Mouse (Mus musculus) midbrain, postnatal 0 days (tissue): ENCODE measurements around the gene Runx1. TPM values are rescaled to one million over a fixed set of nuclear protein-coding genes. Genes with fewer than 3 reads are reported as not detected.

Experiments
- ATAC-seq: fragments of 200-750 bp; cut with Nextera tagmentation; 2 replicates; pipeline ENCODE4 v1.8.0; 2017; ENCODE audit warnings: moderate number of reproducible peaks, mild to moderate bottlenecking, moderate TSS enrichment, moderate library complexity; ENCODE audit not compliant: low FRiP score
- DNase-seq: peaks from one replicate; pipeline ENCODE4 v3.0.0-alpha.2; 2015; ENCODE audit warnings: low spot score
- H3K27ac ChIP-seq: fragments of 300-500 bp; sonication (generic); 2 replicates; pipeline ENCODE4 v1.5.1; 2014; ENCODE audit warnings: low read depth, mild to moderate bottlenecking, low read length, mixed read lengths
- H3K27me3 ChIP-seq: fragments of 300-500 bp; sonication (generic); 2 replicates; pipeline ENCODE4 v1.6.1; 2014; ENCODE audit warnings: low read length, control low read depth, mixed read lengths; ENCODE audit not compliant: insufficient read depth
- H3K36me3 ChIP-seq: fragments of 300-500 bp; sonication (generic); 2 replicates; pipeline ENCODE4 v1.6.1; 2014; ENCODE audit warnings: low read length, control low read depth, mixed read lengths; ENCODE audit not compliant: insufficient read depth
- H3K4me1 ChIP-seq: fragments of 300-500 bp; sonication (generic); 2 replicates; pipeline ENCODE4 v1.6.1; 2014; ENCODE audit warnings: mild to moderate bottlenecking, control low read depth, antibody characterized with exemption, low read length, mixed read lengths; ENCODE audit not compliant: insufficient read depth
- H3K4me2 ChIP-seq: fragments of 300-500 bp; sonication (generic); 2 replicates; pipeline ENCODE4 v1.6.1; 2014; ENCODE audit warnings: low read depth, mild to moderate bottlenecking, low read length, mixed read lengths; ENCODE audit not compliant: poor library complexity, severe bottlenecking
- H3K4me3 ChIP-seq: fragments of 300-500 bp; sonication (generic); 2 replicates; pipeline ENCODE4 v1.5.1; 2014; ENCODE audit warnings: low read depth, mild to moderate bottlenecking, low read length, moderate library complexity
- H3K9ac ChIP-seq: fragments of 300-500 bp; sonication (generic); replicated peaks from 2 replicates; pipeline ENCODE4 v1.6.1; 2014; ENCODE audit warnings: mild to moderate bottlenecking, low read length, moderate library complexity, mixed read lengths; ENCODE audit not compliant: poor library complexity, severe bottlenecking
- H3K9me3 ChIP-seq: fragments of 300-500 bp; sonication (generic); 2 replicates; pipeline ENCODE4 v1.6.1; 2016; ENCODE audit warnings: low read length, control low read depth
- CTCF ChIP-seq: IDR thresholded peaks from 2 replicates; pipeline ENCODE4 v1.5.1; 2016; ENCODE audit warnings: antibody characterized with exemption, mild to moderate bottlenecking
- WGBS: fragments of 180-500 bp; shearing (Covaris S2); extraction: QIAGEN DNeasy Blood & Tissue Kit; methylation state at CpG from one replicate; pipeline ENCODE4 v1.1.7; 2014; 5-methylcytosine and 5-hydroxymethylcytosine counted together
- polyA plus RNA-seq: library from polyadenylated mRNA; unstranded; fragments of >200 nt; fragmentation: Nextera tagmentation; extraction: Ambion mirVana; gene quantifications from 2 replicates; pipeline ENCODE4 v1.2.1, GENCODE M21; 2015
- total RNA-seq: library from RNA; depleted of rRNA; stranded (reverse); fragments of >200 nt; gene quantifications from 2 replicates; pipeline ENCODE4 v1.2.3, GENCODE M21; 2014

Runx1 gene
- total and polyA plus RNA-seq, 2 experiments from 2014 or later: 0.64 to 2.0 TPM

GRCm38 (mm10) chr16:92778096-92778780 is 47.7 kb downstream of the Runx1 start:
- H3K4me3 ChIP-seq: no peak overlapping the region
- WGBS: 44% methylated on average over 9 of the region's 9 CpGs
- no peak overlapping the region for H3K27ac ChIP-seq
- H3K27me3 ChIP-seq: no peaks in the 10 kb centered on the region
- no peak overlapping the region for H3K9ac ChIP-seq
- ATAC-seq: no peak
- no peak for DNase-seq
- no peak for TF ChIP-seq CTCF
- no peak overlapping the region for H3K4me2 ChIP-seq
- H3K4me1 ChIP-seq: no peaks in the 10 kb centered on the region
- H3K36me3 ChIP-seq: no peaks in the 10 kb centered on the region
- no peaks in the 10 kb centered on the region for H3K9me3 ChIP-seq

GRCm38 (mm10) chr16:92767862-92768261 is 58.1 kb downstream of the Runx1 start:
- H3K9ac ChIP-seq: no peak overlapping the region
- no peak overlapping the region for H3K4me3 ChIP-seq
- no peak overlapping the region for H3K27ac ChIP-seq
- no peaks in the 10 kb centered on the region for H3K36me3 ChIP-seq
- H3K4me2 ChIP-seq: no peak overlapping the region
- 92% methylated on average over 4 of the region's 4 CpGs for WGBS
- no peak for DNase-seq
- TF ChIP-seq CTCF: no peak
- no peaks in the 10 kb centered on the region for H3K9me3 ChIP-seq
- no peaks in the 10 kb centered on the region for H3K4me1 ChIP-seq
- ATAC-seq: no peak
- no peaks in the 10 kb centered on the region for H3K27me3 ChIP-seq

- 93% methylated on average over 7 of the region's 7 CpGs for WGBS
- no peak for DNase-seq
- H3K27ac ChIP-seq: no peak overlapping the region
These were observed 58.5 kb downstream of the Runx1 start for GRCm38 (mm10) chr16:92767423-92767822.

GRCm38 (mm10) chr16:92764741-92765396 is 61.1 kb downstream of the Runx1 start:
- no peaks in the 10 kb centered on the region for H3K4me1 ChIP-seq
- no peak for TF ChIP-seq CTCF
- H3K27ac ChIP-seq: no peak overlapping the region
- no peaks in the 10 kb centered on the region for H3K36me3 ChIP-seq
- WGBS: 78% methylated on average over 13 of the region's 13 CpGs
- H3K9me3 ChIP-seq: no peaks in the 10 kb centered on the region
- H3K9ac ChIP-seq: no peak overlapping the region
- no peak for DNase-seq
- H3K4me2 ChIP-seq: no peak overlapping the region
- ATAC-seq: no peak
- no peak overlapping the region for H3K4me3 ChIP-seq
- H3K27me3 ChIP-seq: no peaks in the 10 kb centered on the region

More at GRCm38 (mm10) chr16:92767423-92767822, 58.5 kb downstream of the Runx1 start:
- no peaks in the 10 kb centered on the region for H3K36me3 ChIP-seq
- H3K27me3 ChIP-seq: no peaks in the 10 kb centered on the region
- no peaks in the 10 kb centered on the region for H3K4me1 ChIP-seq
- TF ChIP-seq CTCF: no peak
- H3K4me3 ChIP-seq: no peak overlapping the region
- no peak overlapping the region for H3K4me2 ChIP-seq
- ATAC-seq: no peak
- H3K9me3 ChIP-seq: no peaks in the 10 kb centered on the region
- no peak overlapping the region for H3K9ac ChIP-seq

GRCm38 (mm10) chr16:92763666-92764065 is 62.3 kb downstream of the Runx1 start:
- Histone ChIP-seq H3K9me3 (no peaks in the 10 kb centered on the region), H3K4me2 (no peak overlapping the region), H3K27me3 (no peaks in the 10 kb centered on the region), H3K27ac (no peak overlapping the region), H3K4me1 (no peaks in the 10 kb centered on the region), H3K36me3 (no peaks in the 10 kb centered on the region), H3K4me3 (no peak overlapping the region), H3K9ac (no peak overlapping the region)
- no peak for DNase-seq
- WGBS: 83% methylated on average over 3 of the region's 3 CpGs
- ATAC-seq: no peak
- TF ChIP-seq CTCF: no peak

GRCm38 (mm10) chr16:92761968-92762521 is 63.9 kb downstream of the Runx1 start:
- Histone ChIP-seq H3K4me2 (no peak overlapping the region), H3K9me3 (no peaks in the 10 kb centered on the region), H3K27me3 (no peaks in the 10 kb centered on the region), H3K4me3 (no peak overlapping the region), H3K4me1 (no peaks in the 10 kb centered on the region), H3K36me3 (no peaks in the 10 kb centered on the region), H3K9ac (no peak overlapping the region), H3K27ac (no peak overlapping the region)
- 60% methylated on average over 15 of the region's 15 CpGs for WGBS
- no peak for TF ChIP-seq CTCF
- no peak for ATAC-seq
- peak; percentile 58 for DNase-seq
